23 mouse cellular contexts compared by ENCODE assay signal in the genomic region with DNA sequence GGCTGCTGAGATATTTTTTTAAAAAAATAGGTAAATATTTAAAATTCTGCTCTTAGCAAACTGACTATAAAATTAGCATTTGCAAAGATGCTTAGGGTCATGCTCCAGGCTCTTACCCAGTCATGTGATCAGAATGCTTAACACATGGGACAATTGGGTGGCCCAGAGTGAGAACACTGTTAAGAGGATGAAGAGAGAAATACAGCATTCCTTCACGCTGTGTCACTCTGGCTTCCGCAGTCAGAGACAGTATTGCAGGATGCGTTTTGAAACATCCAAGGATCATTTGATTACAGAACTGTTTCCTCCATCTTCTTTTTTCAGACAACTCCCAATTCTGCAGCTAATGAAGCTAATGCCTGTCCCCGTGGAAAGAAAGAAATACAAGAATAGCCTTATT.
DNase-seq lines count a peak whose midpoint lies in the region; ATAC-seq and TF ChIP-seq lines count a peak whose summit lies in the region.
"Had no signal": no experiment of that assay in that cellular context is flagged by ENCODE, and none has a peak within 500 bp of the region (broad histone marks: within the 10 kb centered on the region; RNA-seq: fewer than 3 reads in every experiment).

No protein-coding gene starts in this region.

- no peak for TF ChIP-seq POLR2A in lung, adult 2 months (IDR thresholded peaks at IDR 0.05; ENCODE audit: borderline replicate concordance, extremely low read depth, low read depth, low read length)

- no peaks in the 10 kb centered on the region for H3K36me3 ChIP-seq in heart, embryonic 11.5 days (ENCODE audit: control insufficient read depth, insufficient read depth, low read length)
- no peaks in the 10 kb centered on the region for H3K36me3 ChIP-seq in intestine, embryonic 15.5 days
- H3K36me3 ChIP-seq: forebrain, embryonic 10.5 days; heart, embryonic 12.5 days; heart, embryonic 15.5 days; hindbrain, embryonic 10.5 days; hindbrain, embryonic 13.5 days had no signal

- no peak overlapping the region for H3K9ac ChIP-seq in heart, embryonic 11.5 days (ENCODE audit: low read depth, low read length)
- no peak overlapping the region for H3K9ac ChIP-seq in intestine, embryonic 15.5 days
- H3K9ac ChIP-seq: forebrain, embryonic 13.5 days; heart, embryonic 12.5 days; heart, embryonic 15.5 days; hindbrain, embryonic 13.5 days had no signal

- no peaks in the 10 kb centered on the region for H3K9me3 ChIP-seq in heart, embryonic 11.5 days (replicated peaks; ENCODE audit: control insufficient read depth, low read length)
- H3K9me3 ChIP-seq in intestine, embryonic 15.5 days = no peaks in the 10 kb centered on the region
- H3K9me3 ChIP-seq: forebrain, embryonic 10.5 days; forebrain, embryonic 13.5 days; heart, embryonic 12.5 days; heart, embryonic 15.5 days; hindbrain, embryonic 10.5 days; hindbrain, embryonic 13.5 days had no signal

- no peak for ATAC-seq in heart, embryonic 11.5 days (replicated peaks; ENCODE audit: insufficient number of reproducible peaks, low FRiP score, low TSS enrichment)
- ATAC-seq in intestine, embryonic 15.5 days = no peak
- ATAC-seq: forebrain, embryonic 13.5 days; forebrain, embryonic 16.5 days; hindbrain, embryonic 16.5 days; Patski had no signal

- no peak for TF ChIP-seq CTCF in lung, adult 2 months (IDR thresholded peaks at IDR 0.05; ENCODE audit: insufficient read depth, low read length)

- H3K27ac ChIP-seq in heart, embryonic 11.5 days (ENCODE audit: low read depth, low read length) = no peak overlapping the region
- H3K27ac ChIP-seq in intestine, embryonic 15.5 days = no peak overlapping the region
- H3K27ac ChIP-seq: forebrain, embryonic 10.5 days; forebrain, embryonic 13.5 days; heart, embryonic 15.5 days; hindbrain, embryonic 10.5 days; hindbrain, embryonic 13.5 days had no signal

- H3K4me2 ChIP-seq in heart, embryonic 11.5 days = no peak overlapping the region
- no peak overlapping the region for H3K4me2 ChIP-seq in intestine, embryonic 15.5 days (replicated peaks)
- H3K4me2 ChIP-seq: forebrain, embryonic 13.5 days; heart, embryonic 12.5 days; heart, embryonic 15.5 days; hindbrain, embryonic 13.5 days had no signal

- DNase-seq in heart, adult 11 months = peak; percentile 82
- DNase-seq in 3134 (ENCODE audit: extremely low read depth, insufficient read length, low spot score) = peak; percentile 19
- DNase-seq in Muller cell, postnatal 12 days (ENCODE audit: inconsistent ontology term) = peak; percentile 73
- no peak for DNase-seq in lung, adult 2 months
- DNase-seq: adrenal gland, postnatal 10 days; adrenal gland, postnatal 36 days; cerebellum, adult 18-20 months; cerebellum, adult 9-10 months; cerebellum, postnatal 14 days; gastrocnemius, postnatal 10 days; gastrocnemius, postnatal 36 days; heart, postnatal 36 days had no signal

- 66% methylated on average over 4 of the region's 4 CpGs for WGBS in heart, embryonic 11.5 days (ENCODE audit: insufficient replicate concordance)
- WGBS in lung, adult 2 months = 63% methylated on average over 4 of the region's 4 CpGs
- WGBS in intestine, embryonic 15.5 days = 74% methylated on average over 4 of the region's 4 CpGs

- H3K27me3 ChIP-seq in heart, embryonic 11.5 days (ENCODE audit: control insufficient read depth, insufficient read depth, low read length) = no peaks in the 10 kb centered on the region
- H3K27me3 ChIP-seq in intestine, embryonic 15.5 days (replicated peaks) = no peaks in the 10 kb centered on the region
- H3K27me3 ChIP-seq: forebrain, embryonic 13.5 days; heart, embryonic 12.5 days; heart, embryonic 15.5 days; Patski had no signal

- H3K4me1 ChIP-seq in heart, embryonic 11.5 days (ENCODE audit: control insufficient read depth, insufficient read depth, low read length) = peaks cover 9% of the 10 kb centered on the region; the same call in 1 of the 2 replicates
- H3K4me1 ChIP-seq in lung, adult 2 months (ENCODE audit: control insufficient read depth, insufficient read depth, low read length) = no peaks in the 10 kb centered on the region
- no peaks in the 10 kb centered on the region for H3K4me1 ChIP-seq in intestine, embryonic 15.5 days (replicated peaks)
- H3K4me1 ChIP-seq: hindbrain, embryonic 13.5 days had no signal

- H3K4me3 ChIP-seq in heart, embryonic 11.5 days (ENCODE audit: low read depth, low read length) = no peak overlapping the region
- no peak overlapping the region for H3K4me3 ChIP-seq in lung, adult 2 months (replicated peaks; ENCODE audit: extremely low read depth, low read depth, low read length)
- H3K4me3 ChIP-seq in intestine, embryonic 15.5 days (replicated peaks) = no peak overlapping the region
- H3K4me3 ChIP-seq: forebrain, embryonic 10.5 days; forebrain, embryonic 13.5 days; heart, embryonic 12.5 days; heart, embryonic 15.5 days; hindbrain, embryonic 10.5 days; hindbrain, embryonic 13.5 days had no signal
